ENCODE assay signal across 7 mouse cellular contexts in genomic region chr11:71758211-71759110, GRCm38 (mm10). TPM values are rescaled to one million over a fixed set of nuclear protein-coding genes. Genes with fewer than 3 reads are reported as not detected.
DNase-seq lines count a peak whose midpoint lies in the region; ATAC-seq lines count a peak whose summit lies in the region.

No protein-coding gene starts in this region.

- peak overlapping the region; percentile 79 for H3K27ac ChIP-seq in forebrain, embryonic 16.5 days (ENCODE audit: low read length)
- H3K27ac ChIP-seq in neural tube, embryonic 13.5 days (replicated peaks): peak overlapping the region; percentile 87

- 10% methylated on average over 21 of the region's 21 CpGs for WGBS in forebrain, embryonic 16.5 days
- 16% methylated on average over 21 of the region's 21 CpGs for WGBS in neural tube, embryonic 13.5 days

- H3K9ac ChIP-seq in forebrain, embryonic 16.5 days (replicated peaks; ENCODE audit: low read depth, low read length): peak overlapping the region; percentile 35
- peak overlapping the region; percentile 23; the same call in 1 of the 2 replicates for H3K9ac ChIP-seq in neural tube, embryonic 13.5 days

- peak; percentile 86 for ATAC-seq in forebrain, embryonic 16.5 days
- ATAC-seq in neural tube, embryonic 13.5 days (ENCODE audit: low read depth): peak; percentile 81
- ATAC-seq in activated CD4-positive, CD25-positive, alpha-beta regulatory T cell, adult 4 months: no peak

- peaks cover 43% of the 10 kb centered on the region for H3K4me1 ChIP-seq in forebrain, embryonic 16.5 days (replicated peaks; ENCODE audit: control insufficient read depth, insufficient read depth, low read length)
- H3K4me1 ChIP-seq in neural tube, embryonic 13.5 days (replicated peaks): peaks cover 98% of the 10 kb centered on the region

- H3K27me3 ChIP-seq in forebrain, embryonic 16.5 days (replicated peaks; ENCODE audit: control insufficient read depth, insufficient read depth, low read length): no peaks in the 10 kb centered on the region
- H3K27me3 ChIP-seq in neural tube, embryonic 13.5 days: no peaks in the 10 kb centered on the region

- no peaks in the 10 kb centered on the region for H3K36me3 ChIP-seq in forebrain, embryonic 16.5 days (ENCODE audit: control insufficient read depth, insufficient read depth)
- H3K36me3 ChIP-seq in neural tube, embryonic 13.5 days: peaks cover 9% of the 10 kb centered on the region; the same call in 1 of the 2 replicates

- no peak overlapping the region for H3K4me3 ChIP-seq in forebrain, embryonic 16.5 days (replicated peaks; ENCODE audit: low read length)
- no peak overlapping the region for H3K4me3 ChIP-seq in neural tube, embryonic 13.5 days

- no peaks in the 10 kb centered on the region for H3K9me3 ChIP-seq in forebrain, embryonic 16.5 days (ENCODE audit: control insufficient read depth, low read length)
- no peaks in the 10 kb centered on the region for H3K9me3 ChIP-seq in neural tube, embryonic 13.5 days

- H3K4me2 ChIP-seq in forebrain, embryonic 16.5 days (ENCODE audit: low read length): peak overlapping the region; percentile 23; the same call in 1 of the 2 replicates
- peak overlapping the region; percentile 9 for H3K4me2 ChIP-seq in neural tube, embryonic 13.5 days

- DNase-seq in cerebellum, postnatal 25 days: peak; percentile 54
- peak; percentile 75 for DNase-seq in left cerebral cortex, adult 11 months (ENCODE audit: low spot score)
- no peak for DNase-seq in spleen, postnatal 10 days (ENCODE audit: low spot score in 2 of 2)
- DNase-seq in lung, postnatal 25 days (ENCODE audit: low spot score): no peak

RNA-seq across cellular contexts. Expression of gene Wscd1, which starts 8.7 kb away (rescaled TPM):
- 52.7 and 59.4 TPM in 2 replicates for polyA plus RNA-seq in forebrain, embryonic 16.5 days (2015; fragmentation: Nextera tagmentation; extraction: Ambion mirVana)
- polyA plus RNA-seq in neural tube, embryonic 13.5 days (2015; fragmentation: Nextera tagmentation; extraction: Ambion mirVana): 50.6 and 53.1 TPM in 2 replicates
- not detected for polyA plus RNA-seq in activated CD4-positive, CD25-positive, alpha-beta regulatory T cell, adult 4 months (2017; shearing (Covaris generic))

Comparison
In these comparisons a context has a peak if more than half of its experiments do, and no peak if none do; other contexts are left out.
1. DNase-seq: peak in cerebellum, postnatal 25 days (2 of 2) and left cerebral cortex, adult 11 months (single experiment); none in spleen, postnatal 10 days (0 of 2) and lung, postnatal 25 days (single experiment).
2. RNA of gene Wscd1, which starts 8.7 kb away (polyA plus RNA-seq): 52.7 to 59.4 TPM in forebrain, embryonic 16.5 days and 50.6 to 53.1 TPM in neural tube, embryonic 13.5 days; not detected in activated CD4-positive, CD25-positive, alpha-beta regulatory T cell, adult 4 months; every median in the first group is over 10 times any median in the second.